In genomic region chr4:151068751-151069150, GRCm38 (mm10) we compare ENCODE assay signal across 24 mouse cellular contexts. TPM values are rescaled to one million over a fixed set of nuclear protein-coding genes. Genes with fewer than 3 reads are reported as not detected.
DNase-seq lines count a peak whose midpoint lies in the region; ATAC-seq and TF ChIP-seq lines count a peak whose summit lies in the region.
"Had no signal": no experiment of that assay in that cellular context is flagged by ENCODE, and none has a peak within 500 bp of the region (broad histone marks: within the 10 kb centered on the region; RNA-seq: fewer than 3 reads in every experiment).

No protein-coding gene starts in this region.

- H3K4me1 ChIP-seq in heart, adult 2 months (ENCODE audit: control insufficient read depth, insufficient read depth, low read length), result no peaks in the 10 kb centered on the region
- H3K4me1 ChIP-seq in liver, embryonic 14.5 days (replicated peaks; ENCODE audit: control insufficient read depth in 2 of 2, insufficient read depth in 2 of 2, low read length in 1 of 2), result no peaks in the 10 kb centered on the region; a peak in 1 of 4 replicates
- H3K4me1 ChIP-seq in stomach, postnatal 0 days (replicated peaks; ENCODE audit: control insufficient read depth, insufficient read depth), result no peaks in the 10 kb centered on the region
- H3K4me1 ChIP-seq: forebrain, embryonic 15.5 days; hindbrain, embryonic 12.5 days; liver, embryonic 12.5 days; midbrain, embryonic 10.5 days had no signal

- no peaks in the 10 kb centered on the region for H3K27me3 ChIP-seq in heart, adult 2 months (ENCODE audit: control insufficient read depth, insufficient read depth, low read length)
- H3K27me3 ChIP-seq in liver, embryonic 14.5 days (ENCODE audit: control insufficient read depth, insufficient read depth, low read length), result no peaks in the 10 kb centered on the region; the same call in 1 of the 2 replicates
- H3K27me3 ChIP-seq in stomach, postnatal 0 days (ENCODE audit: control insufficient read depth, insufficient read depth, low read length), result no peaks in the 10 kb centered on the region
- H3K27me3 ChIP-seq: forebrain, embryonic 15.5 days; heart, embryonic 15.5 days; hindbrain, embryonic 12.5 days had no signal

- no peak overlapping the region for H3K9ac ChIP-seq in heart, adult 2 months (ENCODE audit: low read depth, low read length)
- H3K9ac ChIP-seq in liver, embryonic 14.5 days (replicated peaks), result no peak overlapping the region
- no peak overlapping the region for H3K9ac ChIP-seq in stomach, postnatal 0 days (ENCODE audit: low read length)
- H3K9ac ChIP-seq: forebrain, embryonic 15.5 days; heart, embryonic 15.5 days; hindbrain, embryonic 12.5 days; liver, embryonic 12.5 days had no signal

- H3K36me3 ChIP-seq in heart, adult 2 months (ENCODE audit: control insufficient read depth, insufficient read depth, low read length), result no peaks in the 10 kb centered on the region
- no peaks in the 10 kb centered on the region for H3K36me3 ChIP-seq in liver, embryonic 14.5 days (replicated peaks; ENCODE audit: control insufficient read depth, insufficient read depth, low read depth)
- no peaks in the 10 kb centered on the region for H3K36me3 ChIP-seq in stomach, postnatal 0 days (ENCODE audit: control insufficient read depth, insufficient read depth, low read length)
- H3K36me3 ChIP-seq: liver, embryonic 12.5 days had no signal

- ATAC-seq in liver, embryonic 14.5 days (ENCODE audit: insufficient read depth), result no peak
- peak; percentile 68 for ATAC-seq in common myeloid progenitor, adult 5-6 weeks (replicated peaks; ENCODE audit: low read depth, poor library complexity, severe bottlenecking)
- no peak for ATAC-seq in stomach, postnatal 0 days (ENCODE audit: low FRiP score, low TSS enrichment)
- ATAC-seq: forebrain, embryonic 15.5 days; intestine, embryonic 16.5 days; liver, embryonic 12.5 days had no signal

- 45% methylated on average over 4 of the region's 4 CpGs for WGBS in heart, adult 2 months
- 15% methylated on average over 4 of the region's 4 CpGs for WGBS in liver, embryonic 14.5 days (ENCODE audit: insufficient replicate concordance)
- 63% methylated on average over 4 of the region's 4 CpGs for WGBS in stomach, postnatal 0 days

- TF ChIP-seq EP300 in heart, adult 2 months (IDR thresholded peaks at IDR 0.05; ENCODE audit: insufficient read depth, low read depth, low read length), result no peak
- no peak for TF ChIP-seq EP300 in liver, embryonic 14.5 days (IDR thresholded peaks at IDR 0.05; ENCODE audit: low read depth)
- no peak for TF ChIP-seq EP300 in stomach, postnatal 0 days (optimal IDR thresholded peaks at IDR 0.05)

- TF ChIP-seq POLR2A in heart, adult 2 months (IDR thresholded peaks at IDR 0.05; ENCODE audit: insufficient read depth, low read depth, low read length), result no peak

- no peak overlapping the region for H3K27ac ChIP-seq in heart, adult 2 months
- no peak overlapping the region for H3K27ac ChIP-seq in liver, embryonic 14.5 days
- no peak overlapping the region for H3K27ac ChIP-seq in stomach, postnatal 0 days (replicated peaks)
- H3K27ac ChIP-seq: forebrain, embryonic 15.5 days; heart, embryonic 15.5 days; hindbrain, embryonic 12.5 days; liver, embryonic 12.5 days; midbrain, embryonic 10.5 days had no signal

- H3K9me3 ChIP-seq in liver, embryonic 14.5 days (ENCODE audit: control insufficient read depth, low read length), result no peaks in the 10 kb centered on the region
- no peaks in the 10 kb centered on the region for H3K9me3 ChIP-seq in stomach, postnatal 0 days (ENCODE audit: control insufficient read depth, low read length)
- H3K9me3 ChIP-seq: forebrain, embryonic 15.5 days; heart, embryonic 15.5 days; hindbrain, embryonic 12.5 days; liver, embryonic 12.5 days; midbrain, embryonic 10.5 days had no signal

- no peak for DNase-seq in heart, adult 2 months
- no peak for DNase-seq in heart, adult 11 months
- DNase-seq in liver, embryonic 14.5 days (ENCODE audit: low read depth in 3 of 3, low spot score in 3 of 3), result no peak
- no peak for DNase-seq in liver
- no peak for DNase-seq in stomach, postnatal 0 days (ENCODE audit: low spot score)
- no peak for DNase-seq in cerebellum, postnatal 4 days (ENCODE audit: low spot score in 2 of 2)
- DNase-seq: B cell, adult 2 months; cerebellum, postnatal 10 days; kidney, postnatal 36 days; layer of hippocampus, postnatal 36 days; right cerebral cortex, postnatal 14 days; thymus, postnatal 25 days had no signal

- no peaks in the 10 kb centered on the region for H3K79me2 ChIP-seq in heart, adult 2 months (replicated peaks; ENCODE audit: control insufficient read depth, insufficient read depth, low read length)

- H3K4me2 ChIP-seq in liver, embryonic 14.5 days (ENCODE audit: low read depth), result no peak overlapping the region
- H3K4me2 ChIP-seq in stomach, postnatal 0 days (replicated peaks; ENCODE audit: low read depth), result no peak overlapping the region
- H3K4me2 ChIP-seq: forebrain, embryonic 15.5 days; heart, embryonic 15.5 days; hindbrain, embryonic 12.5 days; liver, embryonic 12.5 days had no signal

- peak; percentile 12; the same call in 1 of the 2 replicates for TF ChIP-seq CTCF in heart, adult 2 months (IDR thresholded peaks at IDR 0.05)
- TF ChIP-seq CTCF in liver, embryonic 14.5 days (IDR thresholded peaks at IDR 0.05; ENCODE audit: low read depth), result peak; percentile 11; the same call in 1 of the 2 replicates
- peak; percentile 52 for TF ChIP-seq CTCF in stomach, postnatal 0 days (IDR thresholded peaks at IDR 0.05; ENCODE audit: low read depth)

- intact Hi-C loops in heart, adult 2 months (cut with DNase I), result no loop called here

- H3K4me3 ChIP-seq in heart, adult 2 months, result no peak overlapping the region
- H3K4me3 ChIP-seq in liver, embryonic 14.5 days (ENCODE audit: insufficient read depth in 1 of 2, low read depth in 2 of 2, low read length in 2 of 2), result no peak overlapping the region
- H3K4me3 ChIP-seq in stomach, postnatal 0 days (ENCODE audit: low read depth, low read length), result no peak overlapping the region
- H3K4me3 ChIP-seq: forebrain, embryonic 15.5 days; heart, embryonic 15.5 days; hindbrain, embryonic 12.5 days; liver, embryonic 12.5 days; midbrain, embryonic 10.5 days had no signal

RNA-seq across cellular contexts. Expression of gene Vamp3, which starts 11.0 kb away (rescaled TPM):
- total RNA-seq in heart, adult 2 months (2021), result 10 to 100 TPM; 47.8 to 63.1 TPM
- 38.0 and 77.6 TPM in 2 replicates for polyA plus RNA-seq in heart, adult 2 months (2012; rRNA removed)
- polyA plus RNA-seq in liver, embryonic 14.5 days (2012; rRNA removed), result 17.9 and 24.7 TPM in 2 replicates
- 11.0 and 14.0 TPM in 2 replicates for polyA plus RNA-seq in liver, embryonic 14.5 days (2014; fragmentation: Nextera tagmentation; extraction: Ambion mirVana)
- total RNA-seq in common myeloid progenitor, adult 5-6 weeks (2017), result 66.4 and 80.9 TPM in 2 replicates
- 105 and 110 TPM in 2 replicates for polyA plus RNA-seq in stomach, postnatal 0 days (2015; fragmentation: Nextera tagmentation; extraction: Ambion mirVana)

RNA-seq across cellular contexts. Expression of gene Gm13090, which starts 20.6 kb away (rescaled TPM):
- under 1 TPM in 1 of 2 experiments, not detected in 1; 0.34 TPM for total RNA-seq in heart, adult 2 months (2021)
- polyA plus RNA-seq in heart, adult 2 months (2012; rRNA removed), result 0.35 and 0.41 TPM in 2 replicates
- not detected in 2 replicates for polyA plus RNA-seq in liver, embryonic 14.5 days (2012; rRNA removed)
- polyA plus RNA-seq in liver, embryonic 14.5 days (2014; fragmentation: Nextera tagmentation; extraction: Ambion mirVana), result not detected in 2 replicates
- total RNA-seq in common myeloid progenitor, adult 5-6 weeks (2017), result not detected in 2 replicates
- polyA plus RNA-seq in stomach, postnatal 0 days (2015; fragmentation: Nextera tagmentation; extraction: Ambion mirVana), result not detected in 2 replicates
- total RNA-seq: adrenal gland, postnatal 4 days; ES-E14; layer of hippocampus, postnatal 36 days; left cerebral cortex, postnatal 36 days had no signal
- polyA plus RNA-seq: gonadal fat pad, adult 2 months; heart, embryonic 15.5 days; hindbrain, embryonic 12.5 days; intestine, embryonic 16.5 days; liver, embryonic 12.5 days; lung, embryonic 16.5 days; midbrain, embryonic 10.5 days had no signal

RNA-seq across cellular contexts. Expression of gene Per3, which starts 24.3 kb away (rescaled TPM):
- total RNA-seq in heart, adult 2 months (2021), result 10 to 100 TPM in 1 of 2 experiments, 1 to 10 TPM in 1; 2.2 to 11.1 TPM
- polyA plus RNA-seq in heart, adult 2 months (2012; rRNA removed), result 12.2 and 15.3 TPM in 2 replicates
- polyA plus RNA-seq in liver, embryonic 14.5 days (2012; rRNA removed), result 2.2 and 2.3 TPM in 2 replicates
- polyA plus RNA-seq in liver, embryonic 14.5 days (2014; fragmentation: Nextera tagmentation; extraction: Ambion mirVana), result 2.4 and 2.9 TPM in 2 replicates
- 3.7 and 4.8 TPM in 2 replicates for total RNA-seq in common myeloid progenitor, adult 5-6 weeks (2017)
- 6.9 and 8.0 TPM in 2 replicates for polyA plus RNA-seq in stomach, postnatal 0 days (2015; fragmentation: Nextera tagmentation; extraction: Ambion mirVana)
